Mouse (Mus musculus) bone marrow macrophage, adult 2 months (primary cell): ENCODE results near the gene Rgs9.

Experiments used
- CTCF ChIP-seq: IDR thresholded peaks from 2 replicates; pipeline ENCODE4 v1.5.1; 2012; ENCODE audit warnings: low read depth, mild to moderate bottlenecking, low read length, moderate library complexity
- POLR2A ChIP-seq: IDR thresholded peaks from 2 replicates; pipeline ENCODE4 v1.6.1; 2012; ENCODE audit warnings: mild to moderate bottlenecking, low read depth, low read length, borderline replicate concordance

DNA sequence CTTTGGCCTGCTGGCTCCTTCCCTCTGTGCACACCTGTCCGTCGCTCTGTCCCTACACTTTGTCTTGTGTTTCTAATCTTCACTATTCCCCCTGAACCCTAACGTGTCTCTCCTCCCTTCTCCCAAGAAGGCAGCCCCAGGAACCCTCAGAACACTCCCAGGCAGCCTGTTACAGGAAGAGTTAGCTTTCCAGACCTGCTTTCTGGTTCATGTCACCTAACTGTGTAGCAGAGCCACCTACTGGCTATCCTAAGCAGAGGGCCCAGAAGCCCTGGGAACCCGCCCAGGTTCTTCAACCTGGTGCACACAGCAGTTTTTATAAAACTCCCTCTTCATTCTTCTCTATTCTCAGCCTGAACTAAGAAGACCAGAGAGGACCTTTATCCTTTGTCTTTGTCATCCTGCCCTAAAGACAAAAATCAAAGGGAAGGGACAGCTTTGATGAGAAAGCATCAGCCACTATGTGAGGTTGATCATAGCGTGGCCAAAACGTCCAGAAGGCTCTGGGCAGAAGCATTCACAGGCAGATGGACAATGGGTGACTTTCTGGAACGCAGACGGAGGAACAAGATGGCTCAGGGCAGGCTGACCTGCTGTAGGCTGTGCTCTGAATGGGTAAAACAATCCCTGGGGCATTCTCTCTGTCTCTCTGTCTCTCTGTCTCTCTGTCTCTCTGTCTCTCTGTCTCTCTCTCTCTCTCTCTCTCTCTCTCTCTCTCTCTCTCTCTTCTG is 119.0 kb downstream of the Rgs9 start:
- TF ChIP-seq POLR2A, result no peak
- no peak for TF ChIP-seq CTCF
